Mouse (Mus musculus) midbrain, embryonic 15.5 days (tissue): Measurements from ENCODE around the gene Sept1. TPM values are rescaled to one million over a fixed set of nuclear protein-coding genes. Genes with fewer than 3 reads are reported as not detected.

Source experiments
- ATAC-seq: fragments of 200-750 bp; cut with Nextera tagmentation; replicated peaks from 2 replicates; pipeline ENCODE4 v1.8.0; 2017; ENCODE audit warnings: moderate TSS enrichment
- H3K27ac ChIP-seq: fragments of 300-500 bp; sonication (generic); 2 replicates; pipeline ENCODE4 v1.5.1; 2015; ENCODE audit warnings: mild to moderate bottlenecking, inconsistent platforms
- H3K27me3 ChIP-seq: fragments of 300-500 bp; sonication (generic); replicated peaks from 2 replicates; pipeline ENCODE4 v1.6.1; 2015; ENCODE audit warnings: inconsistent platforms
- H3K36me3 ChIP-seq: fragments of 300-500 bp; sonication (generic); replicated peaks from 2 replicates; pipeline ENCODE4 v1.6.1; 2015; ENCODE audit warnings: inconsistent platforms
- H3K4me1 ChIP-seq: fragments of 300-500 bp; sonication (generic); 2 replicates; pipeline ENCODE4 v1.6.1; 2015; ENCODE audit warnings: inconsistent platforms
- H3K4me2 ChIP-seq: fragments of 300-500 bp; sonication (generic); 2 replicates; pipeline ENCODE4 v1.6.1; 2015; ENCODE audit warnings: inconsistent platforms, mild to moderate bottlenecking, moderate library complexity
- H3K4me3 ChIP-seq: fragments of 300-500 bp; sonication (generic); 2 replicates; pipeline ENCODE4 v1.5.1; 2015; ENCODE audit warnings: mild to moderate bottlenecking, inconsistent platforms
- H3K9ac ChIP-seq: fragments of 300-500 bp; sonication (generic); 2 replicates; pipeline ENCODE4 v1.6.1; 2015; ENCODE audit warnings: mild to moderate bottlenecking, inconsistent platforms
- H3K9me3 ChIP-seq: fragments of 300-500 bp; sonication (generic); 2 replicates; pipeline ENCODE4 v1.6.1; 2016; ENCODE audit warnings: inconsistent platforms
- WGBS: fragments of 180-500 bp; shearing (Covaris S2); methylation state at CpG from one replicate; pipeline ENCODE4 v1.1.7; 2015; ENCODE audit warnings: mixed read lengths; 5-methylcytosine and 5-hydroxymethylcytosine counted together
- polyA plus RNA-seq: library from polyadenylated mRNA; unstranded; fragments of >200 nt; fragmentation: Nextera tagmentation; extraction: Ambion mirVana; gene quantifications from 2 replicates; pipeline ENCODE4 v1.2.1, GENCODE M21; 2015

Sept1 gene
- polyA plus RNA-seq, 1 experiment from 2014 or later = 17.0 TPM

DNA sequence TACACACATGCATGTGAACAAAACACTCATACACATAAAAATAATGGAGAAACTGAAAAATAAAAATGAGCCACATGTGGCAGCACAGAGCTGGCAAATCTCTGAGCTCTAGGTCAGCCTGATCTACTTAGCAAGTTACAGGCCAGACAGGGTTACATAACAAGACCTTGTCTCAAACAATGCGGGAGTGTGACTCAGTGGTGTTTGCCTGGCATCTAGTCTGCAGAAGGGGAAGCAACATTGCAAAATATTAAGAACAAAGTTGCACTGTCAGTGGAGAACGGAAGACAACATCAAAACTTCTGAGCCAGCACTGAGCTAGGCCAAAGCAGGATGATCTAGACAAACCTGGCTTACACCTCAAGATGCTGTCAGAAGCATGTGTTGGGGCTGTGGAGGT lies 37.3 kb upstream of the Sept1 start:
- Histone ChIP-seq H3K4me1 (peaks cover 17% of the 10 kb centered on the region), H3K9me3 (no peaks in the 10 kb centered on the region), H3K4me2 (no peak overlapping the region), H3K27ac (no peak overlapping the region), H3K36me3 (peaks cover 17% of the 10 kb centered on the region), H3K27me3 (no peaks in the 10 kb centered on the region), H3K4me3 (no peak overlapping the region), H3K9ac (no peak overlapping the region)
- 94% methylated on average over 2 of the region's 2 CpGs for WGBS
- ATAC-seq = no peak

DNA sequence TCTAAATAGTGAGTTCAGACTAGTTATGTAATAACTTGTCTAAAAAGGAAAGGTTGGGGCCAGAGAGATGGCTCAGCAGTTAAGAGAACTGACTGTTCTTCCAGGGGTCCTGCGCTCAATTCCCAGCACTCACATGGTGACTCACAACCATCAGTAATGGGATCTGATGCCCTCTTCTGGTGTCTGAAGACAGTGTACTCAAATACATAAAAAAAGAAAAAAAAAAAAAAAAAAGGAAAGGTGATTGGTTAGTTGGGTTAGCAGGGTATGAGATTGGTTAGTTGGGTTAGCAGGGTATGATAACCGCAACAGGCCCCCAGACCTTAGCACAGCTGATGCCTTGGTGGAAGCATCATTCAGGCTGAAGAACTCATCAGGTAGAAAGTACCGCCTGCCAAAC lies 30.6 kb upstream of the Sept1 start:
- ATAC-seq = no peak
- Histone ChIP-seq H3K36me3 (0 out of 2 replicates have a peak, but pooled peaks cover 4% of the 10 kb centered on the region), H3K27me3 (no peaks in the 10 kb centered on the region), H3K27ac (no peak overlapping the region), H3K4me2 (no peak overlapping the region), H3K9ac (no peak overlapping the region), H3K4me3 (no peak overlapping the region), H3K4me1 (peaks cover 18% of the 10 kb centered on the region), H3K9me3 (no peaks in the 10 kb centered on the region)
- WGBS = 93% methylated on average over 3 of the region's 3 CpGs

DNA sequence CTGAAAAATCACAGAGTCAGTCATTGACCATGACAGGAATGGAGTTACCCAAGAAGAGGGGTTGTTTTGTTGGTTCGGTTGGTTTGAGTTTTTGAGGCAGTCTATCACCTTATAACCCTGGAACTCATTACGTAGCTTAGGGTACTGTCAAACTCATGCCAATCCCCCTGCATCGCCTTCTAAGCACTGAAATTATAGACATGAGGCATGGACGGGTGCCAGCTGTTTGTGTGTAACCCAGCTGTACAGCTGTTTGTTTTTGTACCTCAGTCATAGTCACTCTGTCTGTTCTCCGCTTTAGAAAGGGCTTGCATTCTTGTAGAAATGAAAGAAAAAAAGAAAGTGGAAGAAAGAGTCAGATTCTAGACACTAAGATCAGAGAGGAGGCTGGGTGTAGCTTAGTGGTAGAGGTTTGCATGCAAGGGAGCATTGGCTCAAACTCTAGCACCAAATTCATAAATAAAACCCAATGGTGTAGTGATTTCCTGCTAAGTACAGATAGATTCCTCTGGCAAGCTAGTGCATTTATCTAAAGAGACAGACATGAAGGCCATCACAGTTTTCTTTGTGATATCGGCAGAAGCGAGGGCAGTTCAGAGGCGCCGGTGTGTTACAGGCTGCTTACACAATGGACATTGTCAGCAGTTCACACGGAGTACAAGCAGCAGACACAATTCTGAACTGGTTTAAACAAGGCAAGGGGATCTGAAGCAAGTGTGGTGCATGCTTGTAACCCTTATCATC lies 29.5 kb upstream of the Sept1 start:
- Histone ChIP-seq H3K27ac (no peak overlapping the region), H3K4me1 (peaks cover 18% of the 10 kb centered on the region), H3K27me3 (no peaks in the 10 kb centered on the region), H3K9me3 (no peaks in the 10 kb centered on the region), H3K4me3 (no peak overlapping the region), H3K36me3 (no peaks in the 10 kb centered on the region), H3K9ac (no peak overlapping the region), H3K4me2 (no peak overlapping the region)
- 86% methylated on average over 10 of the region's 10 CpGs for WGBS
- no peak for ATAC-seq

DNA sequence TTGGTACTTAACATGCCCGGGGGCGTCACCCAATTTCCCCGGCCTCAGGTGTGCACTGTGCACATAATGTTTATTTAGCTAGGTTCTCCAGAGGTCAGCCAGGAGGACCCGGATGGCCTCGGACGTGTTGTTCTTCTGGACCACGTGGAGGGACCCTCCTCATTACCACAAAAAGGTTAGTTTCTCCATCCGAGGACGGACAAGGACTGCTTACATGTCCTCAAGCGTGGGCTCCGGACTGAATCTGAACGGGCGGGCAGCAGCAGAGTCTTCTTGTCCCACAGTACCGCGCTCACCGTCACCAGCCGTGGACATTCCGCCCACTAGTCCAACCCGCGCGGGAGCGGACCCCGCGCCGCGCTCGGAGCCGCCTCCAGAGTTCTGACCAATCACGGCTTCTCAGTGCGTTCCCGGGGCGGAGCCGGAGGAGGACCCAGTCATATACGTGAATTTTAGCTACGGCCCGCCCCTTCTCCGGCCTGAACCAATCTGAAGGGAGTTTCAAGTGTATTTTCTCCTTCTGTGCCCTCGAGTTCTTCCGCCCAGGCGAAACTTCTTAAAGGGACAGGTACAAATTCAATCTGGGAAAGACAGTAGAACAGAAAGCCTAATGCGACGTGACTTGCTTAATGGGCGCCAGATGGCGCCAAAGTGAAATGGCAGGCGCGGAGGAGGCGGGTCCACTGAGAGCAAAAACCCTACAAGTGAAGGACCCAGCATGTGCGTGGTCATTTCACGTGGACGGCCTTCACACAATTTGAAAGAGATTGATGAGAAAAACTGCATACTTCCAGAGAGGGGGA lies 27.6 kb upstream of the Sept1 start, which contains the start of gene Dctpp1:
Gene Dctpp1, minus strand, starts transcription at position 401 of the 803 bp plus-strand sequence.
- peak within 1 kb of the TSS; percentile 48 for H3K27ac ChIP-seq
- peaks cover 18% of the 10 kb centered on the region for H3K4me1 ChIP-seq
- H3K9ac ChIP-seq = peak within 1 kb of the TSS; percentile 68
- WGBS = under 1% methylated on average over 50 of the region's 50 CpGs
- peak within 1 kb of the TSS; percentile 74 for H3K4me2 ChIP-seq
- peak; percentile 98 for ATAC-seq
- no peaks in the 10 kb centered on the region for H3K9me3 ChIP-seq
- no peaks in the 10 kb centered on the region for H3K36me3 ChIP-seq
- H3K27me3 ChIP-seq = no peaks in the 10 kb centered on the region
- H3K4me3 ChIP-seq = peak within 1 kb of the TSS; percentile 71

DNA sequence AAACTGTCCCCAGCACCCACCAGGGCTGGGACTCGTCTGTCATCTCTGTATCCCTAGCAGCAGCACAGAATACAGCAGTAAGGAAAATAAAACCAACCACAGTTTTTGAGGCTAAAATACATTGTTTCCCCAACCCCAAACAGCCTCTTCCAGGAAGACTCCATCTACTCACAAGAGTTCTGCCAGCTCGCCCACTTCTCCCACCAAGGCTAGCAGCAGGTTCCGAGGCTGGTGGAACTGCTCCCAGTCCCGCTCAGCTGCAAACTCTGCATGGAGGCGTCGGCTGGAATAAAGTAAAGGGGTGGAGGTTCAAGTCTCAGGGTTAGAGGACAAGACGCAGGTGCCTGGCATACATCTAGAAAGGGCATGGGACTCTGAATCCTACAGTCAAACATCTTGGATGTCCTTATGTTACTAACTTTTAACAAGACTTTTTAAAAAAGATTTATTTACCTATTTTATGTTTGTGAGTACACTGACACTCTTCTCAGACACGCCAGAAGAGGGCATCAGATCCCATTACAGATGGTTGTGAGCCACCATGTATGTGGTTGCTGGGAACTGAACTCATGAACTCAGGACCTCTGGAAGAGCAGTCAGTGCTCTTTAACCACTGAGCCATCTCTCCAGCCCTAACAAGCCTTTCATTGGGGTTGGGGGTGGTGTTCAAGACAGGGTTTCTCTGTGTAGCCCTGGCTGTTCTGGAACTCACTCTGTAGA lies 26.4 kb upstream of the Sept1 start:
- Histone ChIP-seq H3K27ac (no peak overlapping the region), H3K4me1 (peaks cover 26% of the 10 kb centered on the region), H3K9me3 (no peaks in the 10 kb centered on the region), H3K4me2 (peak overlapping the region; percentile 74), H3K4me3 (peak overlapping the region; percentile 71; the same call in 1 of the 2 replicates), H3K27me3 (no peaks in the 10 kb centered on the region), H3K36me3 (no peaks in the 10 kb centered on the region), H3K9ac (no peak overlapping the region)
- 76% methylated on average over 8 of the region's 8 CpGs for WGBS
- ATAC-seq = no peak

DNA sequence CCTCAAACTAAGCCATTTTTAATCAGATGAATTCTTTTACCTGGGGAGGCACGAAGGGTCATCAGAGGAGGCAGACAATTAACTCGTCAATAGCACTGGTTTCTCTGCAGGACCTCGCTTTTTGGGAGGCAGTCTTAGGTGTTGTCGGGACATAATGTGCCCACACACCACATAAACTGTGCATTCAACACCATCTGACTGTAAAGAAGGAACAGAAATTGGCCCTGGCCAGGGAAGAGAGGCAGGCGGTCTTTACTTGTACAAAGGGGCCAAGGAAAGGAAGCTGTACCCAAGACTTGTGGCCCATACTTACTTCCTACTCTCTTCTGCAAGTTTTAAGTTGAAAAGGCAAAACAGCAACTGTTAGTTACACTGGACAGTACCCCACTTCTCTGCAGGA lies 23.6 kb upstream of the Sept1 start:
- H3K4me2 ChIP-seq = no peak overlapping the region
- no peak overlapping the region for H3K4me3 ChIP-seq
- H3K9ac ChIP-seq = 0 out of 2 replicates have a peak overlapping the region, but pooled peaks have one; percentile 9
- H3K9me3 ChIP-seq = no peaks in the 10 kb centered on the region
- no peaks in the 10 kb centered on the region for H3K36me3 ChIP-seq
- no peak for ATAC-seq
- H3K27me3 ChIP-seq = no peaks in the 10 kb centered on the region
- 89% methylated on average over 5 of the region's 5 CpGs for WGBS
- peaks cover 29% of the 10 kb centered on the region for H3K4me1 ChIP-seq
- H3K27ac ChIP-seq = no peak overlapping the region

DNA sequence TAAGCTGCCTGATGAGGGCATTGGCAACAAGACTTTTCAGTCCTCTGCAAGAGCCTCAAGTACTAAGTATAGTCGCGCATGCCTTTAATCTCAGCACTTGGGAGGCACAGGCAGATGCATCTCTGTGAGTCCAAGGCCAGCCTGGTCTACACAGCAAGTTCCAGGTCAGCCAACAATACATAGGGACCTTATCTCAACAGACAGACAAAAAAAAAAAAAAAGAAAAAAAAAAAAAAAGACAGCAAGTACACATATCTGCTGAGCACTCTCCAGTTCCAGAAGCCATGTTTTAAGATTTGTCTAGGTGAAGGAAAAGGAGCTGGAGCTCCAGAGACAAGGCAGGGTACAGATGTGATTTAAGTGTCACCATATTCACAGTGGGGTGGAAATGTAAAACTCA lies 23.0 kb upstream of the Sept1 start:
- Histone ChIP-seq H3K4me2 (no peak overlapping the region), H3K4me3 (no peak overlapping the region), H3K27ac (no peak overlapping the region), H3K9me3 (no peaks in the 10 kb centered on the region), H3K36me3 (no peaks in the 10 kb centered on the region), H3K4me1 (peaks cover 25% of the 10 kb centered on the region), H3K9ac (no peak overlapping the region), H3K27me3 (no peaks in the 10 kb centered on the region)
- ATAC-seq = no peak
- WGBS = 82% methylated on average over 2 of the region's 2 CpGs

DNA sequence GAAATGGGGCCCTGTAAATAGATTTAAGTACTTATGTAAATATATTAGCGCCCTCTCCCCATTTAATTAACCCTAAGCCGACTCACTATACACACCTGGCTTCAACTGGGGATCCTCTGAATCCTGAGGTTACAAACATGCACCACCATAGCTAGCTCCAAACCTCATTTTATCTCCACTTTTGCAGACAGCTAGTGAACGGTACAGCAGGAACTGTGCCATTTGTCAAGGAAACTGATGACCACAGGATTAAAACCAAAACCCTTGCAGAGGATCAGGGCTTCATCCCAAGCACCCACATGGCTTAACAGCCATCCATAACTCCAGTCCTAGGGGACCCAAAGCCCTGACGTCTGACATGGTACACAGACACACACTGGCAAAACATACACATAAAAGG lies 22.1 kb upstream of the Sept1 start:
- Histone ChIP-seq H3K27me3 (no peaks in the 10 kb centered on the region), H3K4me1 (peaks cover 22% of the 10 kb centered on the region), H3K27ac (peak overlapping the region; percentile 92), H3K4me2 (peak overlapping the region; percentile 89), H3K9ac (peak overlapping the region; percentile 71), H3K4me3 (peak overlapping the region; percentile 66), H3K9me3 (no peaks in the 10 kb centered on the region), H3K36me3 (no peaks in the 10 kb centered on the region)
- WGBS = 36% methylated on average over 4 of the region's 4 CpGs
- ATAC-seq = no peak

DNA sequence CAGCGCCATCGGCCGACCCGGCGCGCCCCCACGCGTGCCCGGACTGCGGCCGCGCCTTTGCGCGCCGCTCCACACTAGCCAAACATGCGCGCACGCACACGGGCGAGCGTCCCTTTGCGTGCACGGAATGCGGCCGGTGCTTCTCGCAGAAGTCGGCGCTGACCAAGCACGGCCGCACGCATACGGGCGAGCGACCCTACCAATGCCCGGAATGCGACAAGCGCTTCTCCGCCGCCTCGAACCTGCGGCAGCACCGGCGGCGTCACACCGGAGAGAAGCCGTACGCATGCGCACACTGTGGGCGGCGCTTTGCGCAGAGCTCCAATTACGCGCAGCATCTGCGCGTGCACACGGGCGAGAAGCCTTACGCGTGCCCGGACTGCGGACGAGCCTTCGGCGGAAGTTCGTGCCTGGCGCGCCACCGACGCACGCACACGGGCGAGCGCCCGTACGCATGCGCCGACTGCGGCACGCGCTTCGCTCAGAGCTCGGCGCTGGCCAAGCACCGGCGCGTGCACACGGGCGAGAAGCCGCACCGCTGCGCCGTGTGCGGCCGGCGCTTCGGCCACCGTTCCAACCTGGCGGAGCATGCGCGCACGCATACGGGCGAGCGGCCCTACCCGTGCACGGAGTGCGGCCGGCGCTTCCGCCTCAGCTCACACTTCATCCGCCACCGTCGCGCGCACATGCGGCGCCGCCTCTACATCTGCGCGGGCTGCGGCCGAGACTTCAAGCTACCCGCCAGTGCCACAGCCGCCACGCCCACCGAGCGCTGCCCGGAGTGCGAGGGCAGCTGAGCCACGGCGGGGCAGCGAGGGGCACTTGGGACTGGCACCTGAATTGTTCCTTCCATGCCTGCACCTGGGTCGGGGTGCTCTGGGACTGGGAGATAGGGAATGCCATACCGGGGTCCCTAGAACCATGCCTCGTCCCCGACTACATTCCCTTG lies 21.2 kb upstream of the Sept1 start:
- peak; percentile 96 for ATAC-seq
- no peaks in the 10 kb centered on the region for H3K27me3 ChIP-seq
- peak overlapping the region; percentile 71 for H3K9ac ChIP-seq
- H3K4me1 ChIP-seq = peaks cover 13% of the 10 kb centered on the region
- no peaks in the 10 kb centered on the region for H3K36me3 ChIP-seq
- under 1% methylated on average over 135 of the region's 136 CpGs for WGBS
- H3K9me3 ChIP-seq = no peaks in the 10 kb centered on the region
- peak overlapping the region; percentile 89 for H3K4me2 ChIP-seq
- peak overlapping the region; percentile 66 for H3K4me3 ChIP-seq
- peak overlapping the region; percentile 92 for H3K27ac ChIP-seq

DNA sequence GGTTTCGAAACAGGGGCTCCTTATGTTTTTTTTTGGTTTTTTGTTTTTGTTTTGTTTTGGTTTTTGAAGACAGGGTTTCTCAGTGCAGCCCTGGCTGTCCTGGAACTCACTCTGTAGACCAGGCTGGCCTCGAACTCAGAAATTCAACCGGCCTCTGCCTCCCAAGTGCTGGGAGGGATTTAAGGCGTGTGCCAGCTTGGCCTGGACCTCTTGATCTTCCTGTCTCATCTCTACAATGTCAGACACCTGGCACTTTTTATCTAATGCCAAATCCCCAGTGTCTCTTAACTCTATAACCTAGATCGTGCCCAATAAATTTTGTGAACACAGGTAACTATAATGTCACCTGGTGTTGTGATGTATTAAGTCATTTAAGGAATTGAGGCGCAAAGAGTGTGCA lies 20.4 kb upstream of the Sept1 start:
- Histone ChIP-seq H3K9ac (peak overlapping the region; percentile 71), H3K4me3 (peak overlapping the region; percentile 66), H3K36me3 (no peaks in the 10 kb centered on the region), H3K9me3 (no peaks in the 10 kb centered on the region), H3K4me1 (peaks cover 11% of the 10 kb centered on the region), H3K27ac (peak overlapping the region; percentile 92), H3K27me3 (no peaks in the 10 kb centered on the region), H3K4me2 (peak overlapping the region; percentile 89)
- no peak; the same call in 1 of the 2 replicates for ATAC-seq
- WGBS = 85% methylated on average over 6 of the region's 6 CpGs

DNA sequence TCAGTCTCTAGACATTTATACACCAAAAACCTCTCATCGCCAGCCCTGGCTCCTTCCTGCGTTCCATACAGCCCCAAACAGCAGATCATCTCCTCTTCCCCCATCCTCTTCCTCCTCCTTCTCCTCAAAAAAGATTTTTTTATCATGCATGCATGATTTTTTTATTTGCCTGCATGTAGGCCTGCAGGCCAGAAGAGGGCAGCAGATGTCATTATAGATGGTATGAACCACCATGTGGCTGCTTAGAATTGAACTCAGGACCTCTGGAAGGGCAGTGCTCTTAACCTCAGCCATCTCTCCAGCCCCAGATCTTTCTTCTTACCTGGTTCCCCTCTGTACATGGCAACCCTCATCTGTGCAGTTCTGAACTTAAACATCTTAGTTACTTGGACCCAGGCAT lies 19.5 kb upstream of the Sept1 start:
- Histone ChIP-seq H3K4me3 (no peak overlapping the region), H3K4me1 (peaks cover 11% of the 10 kb centered on the region), H3K9ac (no peak overlapping the region), H3K27me3 (no peaks in the 10 kb centered on the region), H3K4me2 (no peak overlapping the region), H3K27ac (no peak overlapping the region), H3K9me3 (no peaks in the 10 kb centered on the region), H3K36me3 (no peaks in the 10 kb centered on the region)
- no peak for ATAC-seq
- 95% methylated on average over 2 of the region's 2 CpGs for WGBS
